Mouse (Mus musculus) embryonic facial prominence, embryonic 10.5 days (tissue): ENCODE measurements at regions not wholly inside any gene's neighbourhood (a gene's known extent, or its start where the extent isn't known, plus 50 kb on each side); places are given as distances from the start of the nearest gene placed in this dataset.

Experiments
- DNase-seq: peaks from one replicate; pipeline ENCODE4 v3.0.0-alpha.2; 2017; ENCODE audit warnings: low spot score
- H3K27ac ChIP-seq: fragments of 300-500 bp; sonication (generic); replicated peaks from 2 replicates; pipeline ENCODE4 v1.5.1; 2016; ENCODE audit warnings: mild to moderate bottlenecking
- H3K27me3 ChIP-seq: fragments of 300-500 bp; sonication (generic); replicated peaks from 2 replicates; pipeline ENCODE4 v1.6.1; 2016; ENCODE audit warnings: low read depth, mild to moderate bottlenecking; ENCODE audit not compliant: poor library complexity, severe bottlenecking
- H3K36me3 ChIP-seq: fragments of 300-500 bp; sonication (generic); replicated peaks from 2 replicates; pipeline ENCODE4 v1.6.1; 2016; ENCODE audit warnings: mild to moderate bottlenecking, moderate library complexity
- H3K4me1 ChIP-seq: fragments of 300-500 bp; sonication (generic); 2 replicates; pipeline ENCODE4 v1.6.1; 2016
- H3K4me3 ChIP-seq: fragments of 300-500 bp; sonication (generic); 2 replicates; pipeline ENCODE4 v1.5.1; 2016; ENCODE audit warnings: mild to moderate bottlenecking, moderate library complexity
- H3K9me3 ChIP-seq: fragments of 300-500 bp; sonication (generic); 2 replicates; pipeline ENCODE4 v1.6.1; 2016; ENCODE audit warnings: mild to moderate bottlenecking
- WGBS: fragments of 180-500 bp; shearing (Covaris S2); methylation state at CpG from one replicate; pipeline ENCODE4 v1.1.7; 2016; 5-methylcytosine and 5-hydroxymethylcytosine counted together

GRCm38 (mm10) chr15:59830553-59831462 lies 185.6 kb downstream of the 4933412E24Rik start:
- Histone ChIP-seq H3K27me3 (no peaks in the 10 kb centered on the region; the same call in 1 of the 2 replicates), H3K27ac (no peak overlapping the region)
- WGBS = 82% methylated on average over 17 of the region's 17 CpGs

DNA sequence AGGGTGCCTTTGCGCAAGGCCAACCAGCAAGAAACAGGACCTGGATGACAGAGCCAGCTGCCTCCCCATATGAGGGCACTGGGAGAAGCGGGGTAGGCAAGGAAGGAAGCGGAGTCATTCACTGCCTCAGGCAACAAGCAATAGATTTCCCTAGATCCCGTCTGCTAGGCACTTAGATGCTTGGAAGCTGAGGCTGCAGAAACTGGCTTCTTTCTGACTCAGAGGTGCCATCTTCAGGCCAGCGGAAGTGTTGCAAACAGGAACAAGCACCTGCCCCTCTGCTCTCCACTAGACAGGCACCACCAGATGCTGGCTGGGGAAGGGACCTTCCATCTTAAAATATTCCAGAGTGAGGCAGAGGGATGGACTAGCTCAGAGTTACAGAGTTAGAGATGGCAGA lies 188.0 kb downstream of the 4933412E24Rik start:
- DNase-seq = peak; percentile 78
- no peaks in the 10 kb centered on the region for H3K9me3 ChIP-seq
- no peaks in the 10 kb centered on the region; the same call in 1 of the 2 replicates for H3K27me3 ChIP-seq
- WGBS = 20% methylated on average over 5 of the region's 5 CpGs
- peaks cover 14% of the 10 kb centered on the region for H3K4me1 ChIP-seq
- H3K36me3 ChIP-seq = no peaks in the 10 kb centered on the region
- no peak overlapping the region for H3K4me3 ChIP-seq
- no peak overlapping the region for H3K27ac ChIP-seq

More at GRCm38 (mm10) chr15:59830553-59831462, 185.6 kb downstream of the 4933412E24Rik start:
- no peak overlapping the region for H3K4me3 ChIP-seq
- no peaks in the 10 kb centered on the region for H3K9me3 ChIP-seq
- no peak for DNase-seq
- peaks cover 14% of the 10 kb centered on the region for H3K4me1 ChIP-seq
- H3K36me3 ChIP-seq = no peaks in the 10 kb centered on the region

DNA sequence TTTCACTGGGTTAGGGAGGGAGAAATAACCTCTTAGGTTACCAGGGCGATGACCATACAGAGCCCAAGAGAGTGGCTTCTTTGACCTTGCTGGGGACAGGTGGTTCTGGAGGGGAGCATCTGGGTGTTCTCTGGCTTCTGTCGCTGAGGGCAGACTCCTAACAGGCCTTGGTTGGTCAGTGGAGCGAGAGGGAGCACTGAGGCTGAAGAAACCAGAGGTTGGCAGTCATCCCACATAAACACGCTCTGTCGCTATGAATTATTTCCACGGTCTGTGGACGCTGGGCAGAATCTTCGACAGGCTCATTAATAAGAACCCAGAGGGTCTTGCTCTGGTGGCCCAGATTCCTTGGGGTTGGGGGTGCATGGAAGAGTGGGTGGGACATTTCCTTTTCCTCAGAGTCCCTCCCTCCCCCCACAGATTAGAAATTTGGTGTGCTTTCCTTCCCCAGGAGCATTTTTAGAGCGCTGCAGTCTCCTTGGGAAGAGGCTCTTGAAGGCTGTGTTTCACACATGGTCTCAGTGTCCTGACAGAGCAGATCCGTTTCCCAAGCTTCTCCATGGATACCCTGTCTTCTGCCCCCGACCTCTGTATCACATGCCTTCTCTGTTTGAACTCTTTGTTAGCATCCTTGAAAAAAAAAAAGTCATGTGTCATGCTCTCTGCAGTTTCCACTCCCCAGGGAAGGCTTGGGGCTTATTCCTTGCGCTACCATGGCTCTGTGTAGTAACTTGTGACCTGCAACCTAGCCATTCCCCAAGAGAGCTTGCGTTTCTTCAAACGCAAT lies 190.1 kb downstream of the 4933412E24Rik start:
- 71% methylated on average over 14 of the region's 14 CpGs for WGBS
- DNase-seq = peak; percentile 29
- no peak overlapping the region for H3K27ac ChIP-seq
- peaks cover 18% of the 10 kb centered on the region for H3K4me1 ChIP-seq
- no peaks in the 10 kb centered on the region for H3K9me3 ChIP-seq
- no peaks in the 10 kb centered on the region; the same call in 1 of the 2 replicates for H3K27me3 ChIP-seq
- H3K4me3 ChIP-seq = no peak overlapping the region
- H3K36me3 ChIP-seq = no peaks in the 10 kb centered on the region

GRCm38 (mm10) chr15:59823921-59824320 lies 192.5 kb downstream of the 4933412E24Rik start:
- 68% methylated on average over 2 of the region's 2 CpGs for WGBS
- no peak overlapping the region for H3K4me3 ChIP-seq
- no peak overlapping the region for H3K27ac ChIP-seq

GRCm38 (mm10) chr15:59822995-59823681 lies 193.3 kb downstream of the 4933412E24Rik start:
- DNase-seq = no peak
- H3K27ac ChIP-seq = no peak overlapping the region; the same call in 1 of the 2 replicates

More at GRCm38 (mm10) chr15:59823921-59824320, 192.5 kb downstream of the 4933412E24Rik start:
- H3K4me1 ChIP-seq = peaks cover 18% of the 10 kb centered on the region
- H3K27me3 ChIP-seq = no peaks in the 10 kb centered on the region
- H3K9me3 ChIP-seq = no peaks in the 10 kb centered on the region
- no peaks in the 10 kb centered on the region for H3K36me3 ChIP-seq
- no peak for DNase-seq

GRCm38 (mm10) chr15:59820317-59820716 lies 196.1 kb downstream of the 4933412E24Rik start:
- Histone ChIP-seq H3K4me1 (peaks cover 5% of the 10 kb centered on the region), H3K9me3 (no peaks in the 10 kb centered on the region), H3K27me3 (no peaks in the 10 kb centered on the region), H3K4me3 (no peak overlapping the region), H3K36me3 (no peaks in the 10 kb centered on the region), H3K27ac (no peak overlapping the region)
- no peak for DNase-seq
- 79% methylated on average over 10 of the region's 10 CpGs for WGBS

More at GRCm38 (mm10) chr15:59822995-59823681, 193.3 kb downstream of the 4933412E24Rik start:
- H3K9me3 ChIP-seq = no peaks in the 10 kb centered on the region
- H3K4me1 ChIP-seq = peaks cover 15% of the 10 kb centered on the region
- H3K36me3 ChIP-seq = no peaks in the 10 kb centered on the region
- no peaks in the 10 kb centered on the region for H3K27me3 ChIP-seq
- WGBS = 71% methylated on average over 3 of the region's 3 CpGs
- H3K4me3 ChIP-seq = no peak overlapping the region

GRCm38 (mm10) chr15:59816031-59816430 lies 200.4 kb downstream of the 4933412E24Rik start:
- no peaks in the 10 kb centered on the region for H3K9me3 ChIP-seq
- H3K4me1 ChIP-seq = peaks cover 3% of the 10 kb centered on the region; the same call in 1 of the 2 replicates
- H3K36me3 ChIP-seq = no peaks in the 10 kb centered on the region
- H3K27me3 ChIP-seq = no peaks in the 10 kb centered on the region
- 91% methylated on average over 8 of the region's 8 CpGs for WGBS
- no peak for DNase-seq
- H3K4me3 ChIP-seq = no peak overlapping the region
- H3K27ac ChIP-seq = no peak overlapping the region

DNA sequence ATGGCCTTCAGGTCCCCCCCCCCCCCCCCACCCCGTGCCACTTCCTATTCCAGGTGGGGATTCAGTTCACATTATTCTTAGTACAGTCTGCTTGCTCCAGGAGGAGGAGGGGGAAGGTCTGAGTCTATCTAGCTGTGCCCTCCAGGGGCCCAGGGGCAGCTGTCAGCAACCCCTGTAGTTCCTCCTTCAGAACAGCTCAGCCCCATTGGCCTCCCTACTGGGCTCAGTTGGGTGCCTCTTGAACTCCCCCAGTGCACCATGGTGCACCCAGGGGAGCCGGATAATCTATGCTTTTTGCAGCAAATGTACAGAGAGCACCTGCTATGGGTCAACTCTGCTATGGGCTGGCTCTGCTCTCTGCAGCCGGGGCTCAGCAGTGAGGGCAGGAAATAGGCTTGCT lies 204.8 kb downstream of the 4933412E24Rik start:
- WGBS = 33% methylated on average over 3 of the region's 3 CpGs

GRCm38 (mm10) chr15:59809361-59809760 lies 207.1 kb downstream of the 4933412E24Rik start:
- H3K9me3 ChIP-seq = no peaks in the 10 kb centered on the region
- no peaks in the 10 kb centered on the region for H3K36me3 ChIP-seq
- no peak overlapping the region for H3K27ac ChIP-seq
- DNase-seq = no peak
- H3K4me1 ChIP-seq = peaks cover 3% of the 10 kb centered on the region; the same call in 1 of the 2 replicates
- H3K27me3 ChIP-seq = no peaks in the 10 kb centered on the region
- no peak overlapping the region for H3K4me3 ChIP-seq
- 93% methylated on average over 6 of the region's 6 CpGs for WGBS

More for the DNA sequence above, 204.8 kb downstream of the 4933412E24Rik start:
- H3K27ac ChIP-seq = no peak overlapping the region
- no peak for DNase-seq
- no peaks in the 10 kb centered on the region for H3K27me3 ChIP-seq
- H3K9me3 ChIP-seq = no peaks in the 10 kb centered on the region
- no peak overlapping the region for H3K4me3 ChIP-seq
- H3K4me1 ChIP-seq = peaks cover 3% of the 10 kb centered on the region; the same call in 1 of the 2 replicates
- H3K36me3 ChIP-seq = no peaks in the 10 kb centered on the region

DNA sequence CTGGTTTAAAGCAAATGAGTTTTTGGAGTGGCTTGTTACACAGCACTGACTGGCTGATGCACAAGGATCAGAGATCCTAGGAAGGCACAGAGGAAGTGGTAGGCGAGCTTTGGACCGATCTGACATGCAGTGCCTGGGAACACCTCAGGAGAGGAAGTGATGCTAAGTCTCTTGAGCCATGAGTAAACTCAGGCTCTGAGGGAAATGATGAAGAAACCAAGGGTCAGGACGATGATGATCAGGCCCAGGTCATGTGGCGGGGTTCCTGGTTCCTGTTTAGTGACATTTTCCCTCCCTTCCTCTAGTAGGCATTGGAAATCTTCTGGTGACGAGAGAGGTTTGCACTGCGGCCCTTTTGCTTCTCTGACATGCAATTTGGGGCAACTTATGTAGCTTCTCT lies 208.7 kb downstream of the 4933412E24Rik start:
- Histone ChIP-seq H3K4me1 (peaks cover 3% of the 10 kb centered on the region; the same call in 1 of the 2 replicates), H3K36me3 (no peaks in the 10 kb centered on the region), H3K4me3 (no peak overlapping the region), H3K27ac (no peak overlapping the region), H3K9me3 (no peaks in the 10 kb centered on the region), H3K27me3 (no peaks in the 10 kb centered on the region)
- 89% methylated on average over 6 of the region's 6 CpGs for WGBS
- no peak for DNase-seq

- no peaks in the 10 kb centered on the region for H3K36me3 ChIP-seq
- DNase-seq = no peak
- H3K4me1 ChIP-seq = no peaks in the 10 kb centered on the region
- H3K27me3 ChIP-seq = no peaks in the 10 kb centered on the region
- no peak overlapping the region for H3K4me3 ChIP-seq
- 86% methylated on average over 2 of the region's 2 CpGs for WGBS
- no peaks in the 10 kb centered on the region for H3K9me3 ChIP-seq
- H3K27ac ChIP-seq = no peak overlapping the region
These were observed 210.6 kb downstream of the 4933412E24Rik start for GRCm38 (mm10) chr15:59805771-59806170.

DNA sequence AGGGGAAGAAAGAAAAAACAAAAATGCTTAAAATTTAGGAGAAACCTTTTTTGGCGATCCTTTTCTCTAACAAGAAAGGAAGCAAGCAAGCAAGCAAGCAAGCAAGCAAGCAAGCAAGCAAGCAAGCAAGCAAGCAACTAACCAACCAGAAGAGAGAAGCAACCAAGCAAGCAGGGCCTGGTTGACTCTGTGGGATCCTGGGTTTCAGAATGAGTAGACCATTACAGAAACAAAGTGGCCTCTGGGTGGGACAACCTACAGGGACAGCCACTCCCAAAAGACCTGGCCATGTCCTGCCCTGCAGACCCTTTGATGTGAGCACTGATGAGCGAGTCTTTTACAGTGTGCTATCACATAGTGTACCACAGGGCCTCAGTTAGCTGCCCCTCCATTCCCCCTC lies 211.6 kb downstream of the 4933412E24Rik start:
- DNase-seq = no peak
- Histone ChIP-seq H3K27me3 (no peaks in the 10 kb centered on the region), H3K27ac (no peak overlapping the region), H3K36me3 (no peaks in the 10 kb centered on the region), H3K4me1 (no peaks in the 10 kb centered on the region), H3K4me3 (no peak overlapping the region), H3K9me3 (no peaks in the 10 kb centered on the region)
- 91% methylated on average over 2 of the region's 2 CpGs for whole genome bisulfite sequencing
